Mouse (Mus musculus) testis, adult 2 months (tissue): ENCODE data around the gene Osbpl10. TPM values are rescaled to one million over a fixed set of nuclear protein-coding genes. Genes with fewer than 3 reads are reported as not detected.
"Not testable (repeated sequence)": the region's sequence is repeated elsewhere in the genome, so short reads cannot be mapped to it uniquely, and the experiment has no call there.

Experiments
- H3K27ac ChIP-seq: fragments of 200-500 bp; 2 replicates; pipeline ENCODE4 v1.5.1; 2012; ENCODE audit warnings: low read depth, low read length; ENCODE audit not compliant: control insufficient read depth, insufficient read depth
- H3K27me3 ChIP-seq: fragments of 200-500 bp; 2 replicates; pipeline ENCODE4 v1.6.1; 2012; ENCODE audit warnings: mild to moderate bottlenecking, low read length, moderate library complexity; ENCODE audit not compliant: control insufficient read depth, insufficient read depth
- H3K36me3 ChIP-seq: fragments of 200-500 bp; 2 replicates; pipeline ENCODE4 v1.6.1; 2012; ENCODE audit warnings: mild to moderate bottlenecking, low read length; ENCODE audit not compliant: control insufficient read depth, insufficient read depth
- H3K4me1 ChIP-seq: fragments of 200-500 bp; 2 replicates; pipeline ENCODE4 v1.6.1; 2012; ENCODE audit warnings: low read length; ENCODE audit not compliant: control insufficient read depth, insufficient read depth
- H3K4me3 ChIP-seq: fragments of 200-500 bp; 2 replicates; pipeline ENCODE4 v1.5.1; 2012; ENCODE audit warnings: low read depth, mild to moderate bottlenecking, low read length, moderate library complexity, mixed read lengths; ENCODE audit not compliant: control insufficient read depth
- CTCF ChIP-seq: fragments of 200-500 bp; IDR thresholded peaks from 2 replicates; pipeline ENCODE4 v1.5.1; 2012; ENCODE audit warnings: low read depth, mild to moderate bottlenecking, inconsistent platforms, low read length, moderate library complexity; ENCODE audit not compliant: control insufficient read depth, insufficient read depth, insufficient replicate concordance
- POLR2A ChIP-seq: fragments of 200-500 bp; IDR thresholded peaks from 2 replicates; pipeline ENCODE4 v1.6.1; 2012; ENCODE audit warnings: low read depth, mild to moderate bottlenecking, inconsistent platforms, low read length, moderate library complexity; ENCODE audit not compliant: control insufficient read depth
- polyA plus RNA-seq: library from polyadenylated mRNA; depleted of rRNA; stranded (reverse); fragments of >200 nt; gene quantifications from 2 replicates; pipeline ENCODE4 v1.2.3, GENCODE M21; 2012

Osbpl10 gene
- polyA plus RNA-seq, 1 experiment: 136 TPM

DNA sequence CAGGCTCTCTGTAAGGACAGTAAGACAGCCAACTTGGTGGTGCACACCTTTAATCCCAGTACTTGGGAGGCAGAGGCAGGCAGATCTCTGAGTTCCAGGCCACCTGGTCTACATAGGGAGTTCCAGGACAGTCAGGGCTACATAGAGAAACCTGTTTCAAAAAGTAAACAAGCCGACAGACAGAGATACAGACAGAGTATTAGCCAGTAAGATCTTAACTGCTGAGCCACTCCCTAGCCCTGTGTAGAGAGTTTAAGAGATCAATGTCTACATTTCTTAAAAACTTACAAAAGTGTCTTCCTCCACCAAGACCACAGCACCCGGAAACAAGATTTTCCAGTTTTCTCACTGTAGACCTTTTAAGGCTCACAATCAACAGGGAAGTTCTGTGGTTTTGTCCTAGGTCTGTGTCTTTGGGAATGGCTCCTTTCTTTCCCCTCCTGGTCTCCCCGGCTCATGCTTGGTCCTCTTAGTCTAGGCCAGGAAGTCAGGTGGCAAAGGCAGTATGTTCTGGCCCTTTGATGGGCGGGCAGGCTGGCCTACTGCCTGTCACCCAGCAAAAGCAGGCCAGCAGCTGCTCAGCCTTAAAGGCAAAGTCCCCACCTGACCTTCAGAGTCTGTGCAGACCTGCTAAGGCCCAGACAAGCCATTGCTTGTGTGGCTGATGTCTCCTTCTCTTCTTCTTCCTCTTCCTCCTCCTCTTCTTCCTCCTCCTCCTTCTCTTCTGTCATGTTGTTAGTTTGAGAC, 18.2 kb upstream of the Osbpl10 start:
- Histone ChIP-seq H3K4me3 (no peak overlapping the region), H3K27me3 (no peaks in the 10 kb centered on the region), H3K36me3 (no peaks in the 10 kb centered on the region), H3K4me1 (no peaks in the 10 kb centered on the region; the same call in 1 of the 2 replicates), H3K27ac (no peak overlapping the region)
- TF ChIP-seq CTCF (no peak), POLR2A (no peak)

DNA sequence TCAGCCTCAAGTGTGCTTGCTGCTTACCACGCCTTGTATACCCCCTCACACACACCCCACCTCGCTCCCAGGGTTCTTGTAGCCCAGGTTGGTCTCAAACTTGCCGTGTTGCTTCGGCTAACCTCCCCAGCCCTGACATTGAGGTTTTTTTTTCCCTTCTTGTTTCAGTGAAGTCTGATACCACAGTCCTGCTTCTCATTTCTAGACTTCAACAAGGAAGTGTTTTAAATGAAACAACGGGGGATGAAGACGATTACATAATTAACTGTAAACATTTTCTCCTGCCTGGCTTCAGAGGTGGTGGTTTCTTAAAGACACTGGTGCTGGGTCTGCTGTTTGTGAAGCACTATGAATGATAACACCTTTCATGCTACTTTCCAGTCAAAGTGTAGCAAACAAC, 17.5 kb upstream of the Osbpl10 start:
- no peaks in the 10 kb centered on the region for H3K36me3 ChIP-seq
- H3K27me3 ChIP-seq: no peaks in the 10 kb centered on the region
- H3K27ac ChIP-seq: no peak overlapping the region
- no peaks in the 10 kb centered on the region; the same call in 1 of the 2 replicates for H3K4me1 ChIP-seq
- TF ChIP-seq POLR2A (no peak), CTCF (no peak)
- no peak overlapping the region for H3K4me3 ChIP-seq

DNA sequence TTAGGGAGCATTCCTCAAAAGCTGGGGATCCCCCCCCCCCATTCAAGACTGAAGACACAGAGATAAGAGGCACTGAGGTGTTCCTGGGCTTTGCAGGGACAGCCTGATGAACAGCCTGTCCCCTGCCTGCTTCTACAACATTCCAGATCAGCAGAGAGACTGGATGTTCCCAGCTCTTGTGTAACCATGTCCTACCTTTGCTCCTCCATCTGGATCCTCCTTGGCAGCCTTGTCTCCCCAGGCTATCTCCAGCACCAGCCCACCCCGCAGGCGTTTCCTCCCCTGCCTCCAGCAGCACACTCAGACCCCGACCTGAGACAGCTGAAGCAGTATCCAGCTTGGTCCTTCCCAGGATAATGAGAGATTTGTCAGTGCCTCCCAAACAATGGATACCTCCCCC, 14.3 kb upstream of the Osbpl10 start:
- Histone ChIP-seq H3K4me3 (no peak overlapping the region), H3K27ac (no peak overlapping the region), H3K36me3 (no peaks in the 10 kb centered on the region), H3K4me1 (no peaks in the 10 kb centered on the region; the same call in 1 of the 2 replicates), H3K27me3 (no peaks in the 10 kb centered on the region)
- no peak for TF ChIP-seq CTCF
- no peak for TF ChIP-seq POLR2A

DNA sequence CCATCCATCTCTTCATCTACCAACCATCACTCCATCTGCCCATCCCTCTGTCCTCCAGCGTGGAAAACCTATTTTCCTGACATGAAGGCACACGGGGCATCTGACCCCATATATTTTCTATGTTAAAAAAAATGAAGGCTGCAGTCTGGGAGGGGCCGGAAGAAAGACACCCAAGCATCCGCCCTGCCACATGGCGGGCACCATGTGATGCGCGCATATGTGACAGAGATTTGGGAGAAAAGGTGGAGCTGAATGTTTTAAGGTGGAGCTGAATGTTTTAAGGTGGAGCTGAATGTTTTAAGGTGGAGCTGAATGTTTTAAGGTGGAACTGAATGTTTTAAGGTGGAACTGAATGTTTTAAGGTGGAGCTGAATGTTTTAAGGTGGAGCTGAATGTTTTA, 12.1 kb upstream of the Osbpl10 start:
- not testable (repeated sequence) for H3K27me3 ChIP-seq, H3K4me1 ChIP-seq, H3K36me3 ChIP-seq, H3K4me3 ChIP-seq, H3K27ac ChIP-seq

DNA sequence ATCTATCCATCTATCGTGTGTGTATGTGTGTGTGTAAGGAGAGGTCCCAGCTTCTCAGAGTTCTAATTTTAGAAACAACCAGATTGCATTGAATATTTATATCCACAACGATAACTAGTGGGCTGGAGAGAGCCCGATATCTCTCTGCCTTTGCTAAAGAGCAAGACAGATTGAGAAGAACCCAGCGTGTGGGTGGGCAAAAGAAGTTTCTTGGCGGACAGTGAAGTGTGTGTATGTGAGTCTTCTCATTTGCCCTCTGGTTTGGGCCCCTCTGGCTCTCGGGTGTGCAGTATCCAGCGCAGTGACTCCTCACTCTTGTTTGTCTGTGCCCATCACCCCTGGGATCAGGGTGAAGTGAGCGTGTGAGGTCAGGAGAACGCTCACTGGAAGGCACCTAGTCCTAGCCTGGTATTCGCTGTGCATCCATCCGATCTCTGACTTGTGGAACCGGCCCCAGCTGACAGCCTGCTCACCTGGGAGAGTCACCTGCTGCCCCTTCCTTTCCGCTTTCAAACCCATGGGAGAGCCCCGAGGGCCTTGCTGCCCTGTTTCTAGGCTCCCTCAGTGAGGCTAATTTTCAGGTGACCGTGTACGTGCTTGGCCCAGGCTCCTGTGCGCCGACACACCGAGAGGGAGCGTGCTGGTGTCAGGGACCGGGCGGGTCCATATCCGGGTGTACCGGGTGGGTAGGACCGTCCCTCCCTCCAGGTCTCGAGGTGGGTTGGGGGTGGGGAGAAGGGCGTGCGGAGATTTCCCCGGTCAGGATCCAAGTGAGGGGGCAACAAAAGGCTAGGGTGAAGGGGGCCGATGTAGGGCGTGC, 698 bp upstream of the Osbpl10 start:
- no peak overlapping the region for H3K27ac ChIP-seq
- no peak for TF ChIP-seq POLR2A
- no peak for TF ChIP-seq CTCF
- no peaks in the 10 kb centered on the region for H3K27me3 ChIP-seq
- H3K4me1 ChIP-seq: peaks cover 12% of the 10 kb centered on the region
- H3K4me3 ChIP-seq: peak overlapping the region; percentile 76
- no peaks in the 10 kb centered on the region for H3K36me3 ChIP-seq

DNA sequence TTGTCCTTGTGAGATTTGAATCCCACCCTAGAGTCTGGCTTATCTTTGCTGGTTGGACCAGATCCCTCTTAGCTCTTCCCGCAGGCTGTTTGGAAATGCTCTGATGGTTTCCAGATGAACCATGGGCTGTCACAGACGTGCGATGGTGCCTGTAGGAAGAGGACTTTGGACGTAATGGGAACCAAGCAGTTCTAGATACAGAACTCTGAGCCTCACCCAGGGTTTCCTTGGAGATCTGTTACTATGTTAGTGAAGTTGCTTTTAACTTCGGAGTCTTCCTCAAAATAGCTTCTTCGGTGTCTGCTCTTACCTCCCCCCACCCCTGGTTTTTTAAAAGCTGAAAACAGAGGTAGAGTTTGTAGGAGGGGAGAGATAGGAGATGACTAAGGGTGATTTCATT, 1.6 kb downstream of the Osbpl10 start:
- peaks cover 12% of the 10 kb centered on the region for H3K4me1 ChIP-seq
- no peak overlapping the region for H3K4me3 ChIP-seq
- no peaks in the 10 kb centered on the region for H3K27me3 ChIP-seq
- H3K27ac ChIP-seq: no peak overlapping the region
- H3K36me3 ChIP-seq: no peaks in the 10 kb centered on the region
- TF ChIP-seq CTCF (no peak), POLR2A (no peak)

DNA sequence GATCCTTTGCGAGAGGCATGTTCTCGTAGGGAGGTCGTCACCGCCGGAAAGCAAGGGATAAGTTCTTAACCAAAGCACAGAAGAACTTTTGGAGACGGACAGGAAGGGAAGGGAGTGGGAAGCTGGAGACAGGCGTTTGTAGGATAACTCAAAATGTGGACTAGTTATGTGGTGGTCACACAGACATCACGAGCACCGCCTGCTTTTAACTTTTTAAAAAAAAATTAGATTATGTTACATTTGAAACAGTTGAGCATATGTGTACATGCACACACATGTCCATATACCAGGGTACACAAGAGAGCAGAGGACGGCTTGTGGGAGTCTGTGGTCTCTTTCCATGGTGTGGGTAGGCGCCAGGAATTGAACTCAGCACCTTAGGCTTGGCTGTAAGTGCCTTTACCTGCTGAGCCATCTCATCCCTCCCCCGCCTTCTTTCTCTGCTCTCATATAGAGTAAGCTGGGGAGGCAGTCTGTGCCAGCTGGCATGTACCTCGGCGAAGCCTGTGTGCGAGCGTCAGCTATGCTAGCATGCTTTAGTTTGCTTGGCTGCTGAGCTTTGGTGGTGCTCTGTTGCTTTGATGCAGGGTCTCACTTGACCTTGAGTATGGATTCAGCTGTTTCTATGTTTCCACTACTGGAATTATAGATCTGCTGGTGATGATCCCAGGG, 4.5 kb downstream of the Osbpl10 start, which contains the start of gene Rps27rt:
TSS of gene Rps27rt (minus strand) at position 51 of the 672 bp plus-strand sequence.
- no peak within 1 kb of the TSS for H3K27ac ChIP-seq
- H3K4me3 ChIP-seq: no peak within 1 kb of the TSS
- no peaks in the 10 kb centered on the region for H3K36me3 ChIP-seq
- no peaks in the 10 kb centered on the region for H3K27me3 ChIP-seq
- TF ChIP-seq CTCF (no peak), POLR2A (no peak)
- peaks cover 17% of the 10 kb centered on the region for H3K4me1 ChIP-seq

DNA sequence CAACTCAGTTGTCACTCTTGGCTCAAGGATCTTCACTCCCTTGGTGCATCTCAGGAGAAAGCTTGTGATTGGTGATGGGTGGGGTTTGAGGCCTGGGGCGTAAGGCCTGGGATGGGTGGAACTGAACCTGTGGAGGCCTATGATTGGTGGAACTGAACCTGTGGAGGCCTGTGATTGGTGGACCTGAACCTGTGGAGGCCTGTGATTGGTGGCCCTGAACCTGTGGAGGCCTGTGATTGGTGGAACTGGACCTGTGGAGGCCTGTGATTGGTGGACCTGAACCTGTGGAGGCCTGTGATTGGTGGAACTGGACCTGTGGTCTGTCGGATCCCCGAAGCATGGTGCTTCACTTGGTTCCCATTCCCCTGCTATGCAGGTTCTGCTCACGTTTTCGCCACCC, 7.4 kb downstream of the Osbpl10 start:
- Histone ChIP-seq H3K4me3 (no peak overlapping the region), H3K27ac (no peak overlapping the region), H3K27me3 (no peaks in the 10 kb centered on the region), H3K4me1 (peaks cover 15% of the 10 kb centered on the region), H3K36me3 (no peaks in the 10 kb centered on the region)
- no peak for TF ChIP-seq POLR2A
- TF ChIP-seq CTCF: no peak
